Mouse (Mus musculus) heart, postnatal 14 days (tissue): Measurements from ENCODE around the gene Prdm16. TPM values are rescaled to one million over a fixed set of nuclear protein-coding genes. Genes with fewer than 3 reads are reported as not detected.

Experiments used
- DNase-seq, 2 experiments: peaks; one replicate each; pipeline ENCODE4 v3.0.0; 2021 to 2022
- intact Hi-C: fragments of 180-260 bp; cut with DNase I; formaldehyde crosslinking; loops from one replicate; pipeline ENCODE4 v1.15.1; 2025
- total RNA-seq, 2 experiments: library from RNA; stranded (reverse); gene quantifications; 2 replicates each; pipeline ENCODE4 v1.2.3; 2021

The Prdm16 gene
- total RNA-seq, 2 experiments from 2014 or later = 15.7 to 18.0 TPM

DNA sequence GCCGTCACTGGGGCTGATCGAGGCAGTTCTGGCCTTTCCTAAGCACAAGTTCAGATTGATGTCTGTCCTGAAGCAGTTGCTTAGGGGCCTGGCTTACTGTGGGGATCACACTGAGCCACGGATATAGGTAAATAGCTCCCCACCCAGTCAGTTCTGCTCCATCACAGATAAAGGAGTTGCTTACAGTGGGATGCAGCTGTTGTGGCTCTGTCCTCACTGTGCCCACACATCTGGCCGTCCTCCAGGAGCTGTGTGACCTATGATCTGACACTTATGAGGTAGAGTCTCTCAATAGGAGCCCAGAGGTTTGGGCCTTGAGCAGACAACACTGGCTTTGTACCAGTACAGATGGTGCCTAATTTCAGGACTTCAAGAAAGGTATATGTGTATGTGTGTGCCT, 142.7 kb downstream of the Prdm16 start:
- DNase-seq = no peak
- intact Hi-C loops = no loop called here

DNA sequence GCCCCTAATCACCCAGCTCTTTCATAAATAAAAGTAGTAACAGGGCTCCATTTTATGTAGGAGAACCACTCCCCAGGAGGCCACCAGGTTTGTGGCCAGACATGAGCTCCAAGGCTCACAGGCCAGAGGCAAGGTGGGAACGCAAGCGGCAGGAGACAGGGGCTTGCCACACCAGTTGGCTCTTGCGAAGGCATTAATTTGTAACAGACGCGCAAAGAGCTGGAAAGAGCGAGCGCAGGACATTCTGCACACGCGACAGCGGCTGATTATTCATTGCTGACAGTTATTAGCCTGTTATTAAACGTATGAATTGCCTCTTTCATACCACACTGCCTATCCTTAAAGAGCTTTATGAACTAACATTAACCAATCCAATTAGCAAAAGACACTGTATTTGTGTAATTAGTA, 144.0 kb downstream of the Prdm16 start:
- no peak for DNase-seq
- intact Hi-C loops = no loop called here

DNA sequence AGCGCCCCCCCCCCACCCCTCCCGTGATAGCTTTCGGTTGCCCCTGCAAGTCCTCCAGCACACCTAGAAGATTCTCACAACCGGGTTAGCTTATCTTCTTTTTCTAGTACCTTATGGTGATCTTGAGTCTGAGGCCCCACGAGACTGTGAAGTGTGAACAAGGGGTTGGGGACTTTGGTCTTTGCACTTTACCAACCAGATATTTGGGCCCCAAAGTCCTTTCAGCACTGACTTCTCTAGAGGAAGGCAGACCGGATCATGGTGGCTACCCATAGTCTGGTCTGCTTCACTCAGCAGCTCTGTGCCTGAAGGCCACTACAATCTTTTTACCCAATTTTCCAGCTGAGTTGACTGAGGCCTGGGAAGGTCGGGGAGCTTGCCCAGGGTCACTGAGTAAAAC, 144.4 kb downstream of the Prdm16 start:
- intact Hi-C loops = no loop called here
- no peak for DNase-seq

DNA sequence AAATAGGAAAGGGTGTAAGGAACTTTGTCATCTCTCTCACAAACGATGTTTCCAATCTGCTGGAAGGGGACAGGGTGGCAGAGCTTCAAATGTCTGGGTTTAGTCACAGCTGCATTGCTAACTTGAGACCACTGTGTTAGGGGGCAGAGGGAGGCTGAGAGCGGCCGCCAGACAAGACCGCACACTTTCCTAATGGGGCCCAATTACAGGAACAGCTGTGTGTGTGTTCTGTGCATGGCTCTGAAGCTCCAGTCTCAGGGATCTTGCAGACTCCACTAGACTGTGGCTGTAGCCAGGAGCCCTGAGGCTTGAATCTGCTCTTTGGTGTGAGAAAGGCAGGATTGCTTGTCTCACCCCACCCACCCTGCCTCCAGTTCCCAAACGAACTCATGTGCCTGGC, 148.6 kb downstream of the Prdm16 start:
- intact Hi-C loops = no loop called here
- DNase-seq = no peak

DNA sequence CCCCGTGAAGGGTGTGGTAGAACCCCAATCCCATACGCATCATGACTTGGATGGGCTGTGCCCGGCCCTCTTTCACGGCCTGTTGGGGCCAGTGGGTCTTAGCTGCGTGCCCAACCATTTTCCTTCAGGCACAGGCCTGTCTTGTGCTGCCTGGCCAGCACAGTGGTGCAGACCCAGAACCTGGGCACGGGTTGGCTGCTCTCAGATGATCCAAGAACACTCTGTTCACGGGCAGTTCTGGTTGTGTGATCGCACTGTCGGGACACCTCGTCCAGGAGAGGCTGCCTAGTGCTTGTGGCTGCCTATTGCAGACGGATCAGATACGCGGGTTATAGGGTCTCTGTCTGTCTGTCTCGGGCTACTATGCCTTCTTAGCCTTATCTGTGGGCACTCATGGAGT, 154.0 kb downstream of the Prdm16 start:
- no peak for DNase-seq
- intact Hi-C loops = no loop called here

DNA sequence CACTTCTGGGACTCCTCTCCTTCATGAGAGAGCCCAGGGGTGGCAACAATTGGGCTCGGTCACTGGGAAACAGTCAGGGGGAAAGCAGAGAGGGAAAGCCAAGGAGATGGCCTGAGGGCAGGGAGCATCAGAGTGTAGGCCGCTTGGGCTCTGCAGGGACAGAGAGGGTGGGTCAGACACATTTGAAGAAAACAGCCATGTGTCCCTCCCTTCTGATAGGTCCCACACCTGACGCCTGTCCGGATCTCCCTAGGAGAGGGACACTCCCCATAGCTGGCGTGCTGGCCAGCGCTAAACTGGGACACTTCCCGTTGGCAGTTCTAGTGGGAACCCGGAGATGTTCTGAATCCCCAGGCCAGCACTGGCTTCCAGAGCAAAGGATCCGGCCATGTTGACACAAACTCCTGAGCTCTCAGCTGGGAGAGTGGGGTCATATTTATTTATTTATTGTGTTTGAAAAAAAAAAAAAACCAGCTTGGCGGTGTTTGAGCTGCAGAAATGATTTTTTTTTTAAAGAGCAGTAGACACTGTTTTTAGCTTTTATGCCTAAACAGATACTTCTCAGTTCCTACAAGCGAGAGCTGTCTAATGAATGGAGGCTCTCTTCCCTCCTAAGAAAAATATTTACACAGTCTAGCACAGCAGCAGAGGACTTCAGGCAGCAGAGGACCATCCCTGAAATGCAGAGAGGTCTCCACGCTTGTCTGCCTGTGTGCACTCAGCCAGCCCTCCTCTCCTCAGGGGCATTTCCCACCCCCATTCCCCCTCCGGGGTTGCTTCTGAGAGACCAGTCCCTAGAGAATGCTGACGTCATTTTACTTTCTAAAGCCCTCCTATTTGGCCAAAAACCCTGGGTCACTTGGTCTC, 154.7 kb downstream of the Prdm16 start:
- DNase-seq = peak in 1 of 2 experiments; percentile 45
- intact Hi-C loops = no loop called here

DNA sequence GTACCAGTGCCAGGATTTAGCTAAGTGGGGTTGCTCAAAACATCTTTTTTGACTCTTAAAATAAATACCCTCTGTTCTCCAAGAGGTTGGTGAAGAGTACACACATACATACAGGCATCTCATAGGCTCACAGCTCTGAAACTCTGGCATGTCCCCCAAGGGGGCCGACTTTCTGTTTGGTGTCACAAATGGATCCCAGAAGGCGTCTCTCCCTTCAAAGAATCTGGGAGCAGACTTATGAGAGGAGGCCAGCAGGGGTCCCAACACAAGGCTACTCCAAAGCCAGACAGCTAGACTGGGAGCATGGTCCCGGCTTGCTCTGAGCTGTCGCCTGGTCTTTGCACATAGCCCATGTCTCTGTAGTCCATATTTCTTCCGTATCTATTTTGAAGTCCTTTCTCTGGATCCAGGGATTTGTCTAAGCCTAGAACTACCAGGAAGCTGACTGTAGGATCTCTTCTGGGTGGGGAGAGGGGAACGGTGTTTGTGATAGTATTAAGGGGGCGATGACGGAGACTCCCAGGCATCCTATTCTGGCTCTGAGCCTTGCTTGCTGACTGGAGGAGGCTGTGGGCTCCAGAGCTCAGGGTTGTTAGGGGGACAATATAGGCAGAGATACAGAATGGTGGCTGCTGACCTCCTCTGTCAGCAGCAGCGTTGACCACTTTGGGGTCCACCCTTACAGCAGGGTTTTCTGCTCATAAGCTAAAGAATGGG, 156.0 kb downstream of the Prdm16 start:
- intact Hi-C loops = no loop called here
- DNase-seq = no peak

DNA sequence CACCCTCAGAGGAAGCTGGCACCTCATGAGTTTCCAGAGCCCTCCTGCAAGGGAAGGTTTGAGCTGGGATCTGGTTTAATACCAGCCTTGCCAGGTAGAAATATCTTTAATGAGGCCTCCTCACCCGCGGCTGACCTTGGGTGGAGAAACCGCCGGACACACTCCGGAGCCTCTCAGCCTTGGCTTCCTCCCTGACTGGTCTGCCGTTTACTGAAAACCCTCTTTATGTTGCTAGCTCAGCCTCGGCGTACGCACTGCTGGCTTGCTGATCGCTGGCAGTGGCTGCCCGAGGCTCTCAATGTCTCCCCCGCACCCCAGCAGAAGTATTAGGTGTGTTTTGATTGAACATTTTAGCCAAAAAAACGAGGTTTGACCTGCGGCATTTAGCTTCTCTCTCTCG, 156.5 kb downstream of the Prdm16 start:
- DNase-seq = no peak
- intact Hi-C loops = no loop called here

DNA sequence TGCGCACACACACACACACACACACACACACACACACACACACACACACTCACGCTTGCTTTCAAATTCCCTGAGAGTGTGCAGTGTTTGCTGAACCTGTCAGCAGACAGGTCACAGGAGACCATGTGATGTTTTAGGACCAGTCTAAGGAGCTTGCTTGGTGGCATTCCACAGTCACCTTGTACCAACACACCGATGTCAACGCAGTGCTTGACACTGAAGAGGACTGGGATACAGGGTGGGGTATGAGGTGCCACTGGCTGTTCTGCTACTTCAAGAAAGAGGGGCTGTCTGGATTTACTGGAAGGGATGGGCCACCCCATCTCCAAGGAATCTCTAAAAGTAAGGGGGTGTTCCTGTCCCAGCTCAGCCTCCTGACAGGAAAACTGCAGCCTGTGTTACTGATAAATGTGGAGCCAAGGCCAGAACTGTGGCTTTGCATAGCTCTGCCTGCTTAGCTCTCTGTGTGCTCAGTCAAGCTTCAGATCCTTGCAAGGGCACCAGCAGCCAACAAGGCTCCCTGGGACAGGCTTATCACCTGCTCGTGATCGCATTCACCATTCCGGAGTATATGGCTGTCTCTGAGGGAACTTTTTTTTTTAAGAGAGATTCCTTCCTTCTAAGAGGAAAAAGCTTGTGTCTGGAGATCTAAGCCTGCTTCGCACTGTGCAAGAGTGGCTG, 157.6 kb downstream of the Prdm16 start:
- DNase-seq = no peak
- intact Hi-C loops = no loop called here

DNA sequence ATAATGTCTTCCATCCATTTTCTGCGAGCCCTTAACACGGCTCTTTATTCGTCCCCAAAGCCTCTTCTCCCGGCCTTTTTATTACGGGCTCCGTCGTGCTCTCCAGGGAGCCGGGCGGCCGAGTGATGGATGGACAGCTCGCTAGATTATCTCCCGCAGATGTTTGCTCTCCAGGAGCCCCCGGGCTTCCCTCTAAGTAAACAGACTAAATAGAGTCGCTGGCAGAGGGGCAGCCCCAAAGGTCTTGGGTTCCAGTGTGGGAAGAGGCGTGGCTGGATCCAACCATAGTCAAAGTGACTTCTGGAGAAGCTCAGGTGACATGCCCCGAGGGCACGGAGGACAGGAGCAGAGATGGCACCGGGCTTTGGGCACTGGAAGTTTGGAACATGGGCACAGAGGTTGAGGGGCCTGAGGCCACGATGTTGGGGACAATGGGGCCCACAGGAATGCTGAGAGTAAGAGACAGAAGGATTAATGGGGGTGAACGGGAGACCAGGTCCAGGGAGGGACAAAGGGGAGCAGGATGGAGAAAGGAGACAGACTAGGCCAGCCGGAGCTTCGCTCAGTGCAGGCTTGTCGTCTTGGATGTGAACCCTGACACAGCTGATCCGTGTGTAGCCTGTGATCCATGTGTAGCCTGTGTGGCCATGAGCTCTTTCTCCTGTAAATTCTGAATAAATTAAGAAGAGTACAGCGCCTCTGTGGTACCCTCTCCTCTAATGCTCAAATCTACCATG, 162.9 kb downstream of the Prdm16 start:
- no peak for DNase-seq
- intact Hi-C loops = no loop called here

DNA sequence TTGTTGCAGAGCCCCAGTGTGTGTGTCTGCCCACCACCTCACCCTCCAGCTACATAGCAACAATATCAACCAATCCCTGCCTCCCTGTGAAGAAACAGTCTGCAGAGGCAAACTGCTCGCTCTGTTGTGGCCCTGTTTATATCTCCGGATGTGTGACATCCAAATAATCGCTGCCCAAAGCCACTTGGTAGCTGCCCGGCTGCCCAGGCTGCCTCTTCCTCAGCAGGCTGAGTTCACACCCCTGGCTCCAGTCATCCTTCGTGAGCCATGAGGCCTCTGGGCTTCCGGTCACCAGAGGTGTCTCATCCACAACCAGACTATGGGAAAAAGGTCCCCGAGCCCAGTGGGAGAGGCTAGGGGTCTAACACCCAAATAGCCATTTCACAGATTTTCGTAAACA, 164.1 kb downstream of the Prdm16 start:
- DNase-seq = no peak
- intact Hi-C loops = no loop called here

DNA sequence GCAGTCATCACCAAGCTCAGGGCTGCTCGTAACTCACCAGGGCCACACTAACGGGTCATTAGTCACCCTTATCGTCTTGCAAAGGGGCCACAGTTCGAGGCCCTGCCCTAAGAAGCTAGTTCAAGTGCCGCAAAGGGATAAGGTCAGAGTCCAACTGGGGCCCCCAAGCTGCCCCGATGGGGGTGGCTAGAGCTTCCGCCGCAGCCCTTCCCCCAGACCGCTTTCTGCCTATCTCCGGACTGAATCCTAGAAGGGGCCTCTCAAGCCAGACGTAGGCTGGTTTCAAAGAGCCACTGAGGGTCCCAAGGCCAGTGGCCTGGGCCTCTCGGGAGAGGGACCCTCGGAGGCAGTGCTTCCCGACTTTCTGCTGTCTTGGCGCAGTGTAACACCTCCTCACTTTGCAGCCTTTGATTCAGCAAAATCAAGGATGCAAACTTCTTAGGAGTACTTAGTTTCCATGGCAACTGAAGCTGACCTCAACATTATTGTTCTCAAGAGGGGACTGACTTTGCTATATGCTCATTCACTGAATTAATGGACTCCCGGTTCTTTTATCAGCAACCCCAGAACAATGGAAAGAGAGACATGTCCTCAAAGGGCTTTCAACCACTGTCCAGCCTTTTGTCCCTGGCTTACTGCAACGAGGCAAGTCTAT, 165.1 kb downstream of the Prdm16 start:
- no peak for DNase-seq
- intact Hi-C loops = no loop called here

DNA sequence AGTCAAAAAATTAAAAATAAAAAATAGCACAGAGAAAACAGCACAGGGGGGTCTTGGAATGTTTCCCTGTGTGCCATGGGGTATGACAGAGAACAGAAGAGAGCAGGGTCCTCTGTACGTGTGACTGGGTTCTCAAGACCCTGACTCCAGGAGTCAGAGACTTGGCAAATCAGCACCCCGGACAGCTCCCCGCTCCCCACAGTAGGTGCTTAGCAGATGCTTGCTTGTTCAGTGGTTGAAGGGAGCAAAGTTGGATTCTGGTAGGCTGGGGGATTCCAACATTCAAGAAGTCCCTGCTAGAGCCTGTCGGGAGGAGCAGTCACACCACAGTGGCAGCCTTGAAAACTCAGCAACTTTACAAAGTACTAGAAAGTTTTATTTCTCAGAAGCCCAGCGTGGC, 170.4 kb downstream of the Prdm16 start:
- peak; percentile 31 to 45 for DNase-seq
- intact Hi-C loops = no loop called here

DNA sequence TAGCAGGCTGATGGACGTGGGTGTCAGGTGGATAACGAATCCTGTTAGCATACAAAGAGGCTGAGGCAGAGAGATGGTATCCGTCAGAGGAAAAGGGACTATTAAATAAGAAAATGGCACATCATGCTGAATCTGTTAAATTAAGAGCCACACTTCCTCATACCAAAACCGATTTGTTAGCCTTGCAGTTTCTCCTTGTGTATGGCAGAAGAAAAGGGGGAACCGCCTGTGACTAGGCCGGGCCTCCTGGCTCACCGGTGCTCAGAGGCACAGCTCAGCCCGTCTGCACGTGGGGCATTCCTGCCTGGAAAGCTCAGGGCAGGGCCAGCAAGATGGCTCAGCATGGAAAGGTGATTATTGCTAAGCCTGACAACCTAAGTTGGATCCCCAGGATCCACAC, 171.6 kb downstream of the Prdm16 start:
- intact Hi-C loops = no loop called here
- no peak for DNase-seq

DNA sequence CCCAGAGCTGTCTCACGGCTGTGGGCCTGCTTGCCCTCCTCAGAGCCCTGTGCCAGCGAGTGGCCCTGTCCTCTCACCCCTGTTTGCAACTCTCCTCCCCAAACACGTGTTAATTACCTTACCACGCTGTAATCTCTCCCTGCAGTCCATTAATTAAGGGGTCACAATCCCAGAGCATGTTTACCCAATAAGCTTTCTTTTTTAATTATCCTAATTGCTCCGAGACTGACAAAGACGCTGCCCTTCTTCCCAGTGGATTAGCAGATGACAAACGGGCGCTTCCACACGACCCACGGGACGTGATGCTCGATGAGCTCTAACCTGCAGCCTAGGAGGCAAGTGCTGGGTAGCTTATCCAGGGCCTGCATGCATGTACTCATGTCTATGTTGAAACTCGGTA, 176.7 kb downstream of the Prdm16 start:
- no peak for DNase-seq
- intact Hi-C loops = no loop called here

DNA sequence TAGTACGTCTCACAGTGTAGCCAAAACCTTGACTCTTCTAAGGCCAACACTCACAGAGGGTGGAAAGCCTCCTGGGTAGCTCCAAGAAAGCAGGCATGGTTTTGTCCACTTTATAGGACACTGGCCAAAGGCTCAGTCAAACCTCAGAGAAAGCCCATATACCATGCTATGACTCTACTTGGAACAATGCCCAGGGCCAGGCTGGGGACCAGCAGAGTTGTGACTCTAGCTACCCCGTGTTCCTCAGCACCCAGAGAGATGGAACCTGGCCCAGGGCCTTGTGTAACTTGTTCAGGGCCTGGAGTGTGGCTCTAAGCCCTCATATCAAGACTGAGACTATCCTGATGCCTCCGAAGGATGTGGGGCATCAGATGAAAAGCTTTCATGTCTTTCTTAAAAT, 178.9 kb downstream of the Prdm16 start:
- intact Hi-C loops = no loop called here
- no peak for DNase-seq

DNA sequence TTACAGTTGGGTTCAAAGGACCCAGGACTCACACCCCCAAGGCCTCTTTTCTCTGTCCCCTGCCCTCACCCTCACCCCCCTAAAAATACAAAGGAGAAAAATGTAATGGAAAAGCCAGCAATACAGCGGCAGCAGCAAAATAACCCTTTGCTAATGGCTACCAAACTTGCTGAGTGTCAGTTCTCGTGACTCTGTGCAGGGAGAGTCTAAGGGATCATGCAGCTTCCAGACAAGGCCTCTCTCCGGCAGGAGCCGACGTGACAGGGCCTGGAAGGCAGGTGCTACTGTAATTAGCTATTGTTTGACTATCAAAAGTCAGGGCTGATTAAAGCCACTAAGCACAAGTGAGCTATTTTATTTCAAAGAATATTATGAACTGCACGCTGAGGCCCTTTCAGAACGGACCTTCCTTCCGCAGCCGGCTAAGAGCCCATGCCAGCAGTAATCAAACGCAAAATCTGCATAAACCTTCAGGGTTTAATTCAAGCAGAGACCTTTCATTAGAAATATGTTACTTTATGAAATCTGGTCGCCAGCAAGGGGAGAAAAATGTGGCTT, 180.3 kb downstream of the Prdm16 start:
- intact Hi-C loops = no loop called here
- DNase-seq = no peak

DNA sequence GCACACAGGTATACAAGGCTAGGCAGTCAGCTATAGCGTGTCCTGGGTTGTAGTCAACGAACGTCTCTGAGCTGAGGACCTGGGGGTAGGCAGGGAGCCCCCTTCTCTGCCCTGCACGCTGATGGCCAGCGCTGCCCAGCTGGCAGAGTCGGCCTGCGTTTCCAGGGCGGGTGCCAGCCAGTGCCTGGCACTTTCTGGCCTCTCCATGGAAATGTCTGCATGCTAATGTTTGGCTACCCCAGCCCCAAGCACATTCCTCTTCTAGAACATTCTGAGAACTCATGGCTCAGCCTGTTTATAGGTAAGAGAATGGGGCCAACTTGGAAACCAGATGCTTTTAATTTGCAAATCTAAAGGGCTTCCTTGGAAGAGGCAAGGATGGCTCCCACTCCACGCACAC, 186.2 kb downstream of the Prdm16 start:
- DNase-seq = peak; percentile 31 to 43
- intact Hi-C loops = no loop called here

DNA sequence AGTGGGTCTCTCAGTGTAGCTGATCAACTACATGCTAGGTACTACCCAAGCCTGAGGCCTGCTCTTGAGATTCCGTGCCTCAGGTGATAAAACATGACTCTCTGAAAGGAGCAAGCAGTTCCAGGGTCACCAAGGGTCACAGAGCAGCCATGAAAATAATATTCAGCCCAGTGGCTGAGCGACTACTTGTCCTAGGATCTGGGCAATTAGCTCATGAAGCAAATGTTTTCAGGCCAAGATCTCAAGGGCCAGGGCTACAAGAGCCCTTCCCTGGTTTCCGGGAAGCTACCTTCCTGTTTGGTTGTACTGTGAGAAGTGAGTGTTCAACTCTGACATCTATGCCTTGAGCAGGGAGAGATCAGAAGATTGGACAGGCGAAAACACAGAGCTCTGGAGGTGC, 186.6 kb downstream of the Prdm16 start:
- intact Hi-C loops = no loop called here
- DNase-seq = no peak

DNA sequence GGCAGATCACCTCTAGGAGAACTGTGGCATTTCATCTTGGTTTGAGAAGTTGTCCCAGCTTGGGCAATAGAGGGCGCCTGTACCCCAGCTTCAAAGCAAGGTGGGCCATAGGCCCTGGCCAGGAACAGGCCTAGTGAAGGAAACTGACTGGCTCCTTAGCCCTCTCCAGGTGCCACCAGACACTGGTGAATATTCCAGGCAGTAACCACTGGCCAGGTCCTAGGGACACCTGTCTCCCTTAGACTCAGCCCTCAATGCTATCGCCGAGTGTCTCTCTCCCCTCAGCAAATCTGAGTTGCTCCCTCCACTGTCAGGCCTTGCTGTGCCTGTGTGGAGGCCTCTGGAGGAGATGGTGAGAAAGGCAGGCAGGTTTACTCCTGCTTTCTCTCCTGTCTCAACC, 187.3 kb downstream of the Prdm16 start:
- peak; percentile 42 to 52 for DNase-seq
- intact Hi-C loops = loop anchor here (1.0 to 5.0 kb wide), 2 partner anchors 187 to 228 kb away; partner anchors contain the start of gene Prdm16
